Mouse (Mus musculus) heart, embryonic 12.5 days (tissue): ENCODE data around the gene Krt20. TPM values are rescaled to one million over a fixed set of nuclear protein-coding genes. Genes with fewer than 3 reads are reported as not detected.

Source experiments
- ATAC-seq: fragments of 200-750 bp; cut with Nextera tagmentation; 2 replicates; pipeline ENCODE4 v1.8.0; 2017; ENCODE audit warnings: moderate TSS enrichment, moderate library complexity; ENCODE audit not compliant: insufficient number of reproducible peaks, low FRiP score
- H3K27ac ChIP-seq: fragments of 300-500 bp; sonication (generic); 2 replicates; pipeline ENCODE4 v1.5.1; 2016; ENCODE audit warnings: mild to moderate bottlenecking, moderate library complexity; ENCODE audit not compliant: poor library complexity, severe bottlenecking
- H3K27me3 ChIP-seq: fragments of 300-500 bp; sonication (generic); replicated peaks from 2 replicates; pipeline ENCODE4 v1.6.1; 2016; ENCODE audit warnings: mild to moderate bottlenecking, moderate library complexity
- H3K36me3 ChIP-seq: fragments of 300-500 bp; sonication (generic); 2 replicates; pipeline ENCODE4 v1.6.1; 2016; ENCODE audit warnings: mild to moderate bottlenecking, moderate library complexity
- H3K4me1 ChIP-seq: fragments of 300-500 bp; sonication (generic); replicated peaks from 2 replicates; pipeline ENCODE4 v1.6.1; 2016; ENCODE audit warnings: mild to moderate bottlenecking
- H3K4me2 ChIP-seq: fragments of 300-500 bp; sonication (generic); 2 replicates; pipeline ENCODE4 v1.6.1; 2016; ENCODE audit warnings: mild to moderate bottlenecking, moderate library complexity
- H3K4me3 ChIP-seq: fragments of 300-500 bp; sonication (generic); 2 replicates; pipeline ENCODE4 v1.5.1; 2016; ENCODE audit warnings: mild to moderate bottlenecking
- H3K9ac ChIP-seq: fragments of 300-500 bp; sonication (generic); 2 replicates; pipeline ENCODE4 v1.6.1; 2016; ENCODE audit warnings: mild to moderate bottlenecking, moderate library complexity
- H3K9me3 ChIP-seq: fragments of 300-500 bp; sonication (generic); replicated peaks from 2 replicates; pipeline ENCODE4 v1.6.1; 2016; ENCODE audit warnings: mild to moderate bottlenecking, moderate library complexity
- WGBS: fragments of 180-500 bp; shearing (Covaris S2); methylation state at CpG from one replicate; pipeline ENCODE4 v1.1.7; 2016; 5-methylcytosine and 5-hydroxymethylcytosine counted together
- polyA plus RNA-seq: library from polyadenylated mRNA; unstranded; fragments of >200 nt; fragmentation: Nextera tagmentation; extraction: Ambion mirVana; gene quantifications from 2 replicates; pipeline ENCODE4 v1.2.1, GENCODE M21; 2016

Krt20 gene
- polyA plus RNA-seq, 1 experiment from 2014 or later = 4.1 TPM

GRCm38 (mm10) chr11:99413247-99413646 is 24.7 kb downstream of the Krt20 start:
- Histone ChIP-seq H3K27ac (no peak overlapping the region), H3K4me1 (no peaks in the 10 kb centered on the region), H3K4me2 (no peak overlapping the region), H3K9ac (no peak overlapping the region), H3K9me3 (no peaks in the 10 kb centered on the region), H3K36me3 (no peaks in the 10 kb centered on the region), H3K27me3 (peaks cover 10% of the 10 kb centered on the region; the same call in 1 of the 2 replicates), H3K4me3 (no peak overlapping the region)
- no peak for ATAC-seq
- WGBS = 20% methylated on average over 6 of the region's 6 CpGs

- H3K27me3 ChIP-seq = peaks cover 9% of the 10 kb centered on the region; the same call in 1 of the 2 replicates
- 70% methylated on average over 10 of the region's 10 CpGs for WGBS
- H3K4me1 ChIP-seq = no peaks in the 10 kb centered on the region
- H3K4me3 ChIP-seq = no peak overlapping the region
- no peak overlapping the region for H3K9ac ChIP-seq
- no peak for ATAC-seq
- no peaks in the 10 kb centered on the region for H3K36me3 ChIP-seq
- no peak overlapping the region for H3K27ac ChIP-seq
- no peak overlapping the region for H3K4me2 ChIP-seq
- no peaks in the 10 kb centered on the region for H3K9me3 ChIP-seq
Measured at GRCm38 (mm10) chr11:99406186-99406585, 31.8 kb downstream of the Krt20 start.

DNA sequence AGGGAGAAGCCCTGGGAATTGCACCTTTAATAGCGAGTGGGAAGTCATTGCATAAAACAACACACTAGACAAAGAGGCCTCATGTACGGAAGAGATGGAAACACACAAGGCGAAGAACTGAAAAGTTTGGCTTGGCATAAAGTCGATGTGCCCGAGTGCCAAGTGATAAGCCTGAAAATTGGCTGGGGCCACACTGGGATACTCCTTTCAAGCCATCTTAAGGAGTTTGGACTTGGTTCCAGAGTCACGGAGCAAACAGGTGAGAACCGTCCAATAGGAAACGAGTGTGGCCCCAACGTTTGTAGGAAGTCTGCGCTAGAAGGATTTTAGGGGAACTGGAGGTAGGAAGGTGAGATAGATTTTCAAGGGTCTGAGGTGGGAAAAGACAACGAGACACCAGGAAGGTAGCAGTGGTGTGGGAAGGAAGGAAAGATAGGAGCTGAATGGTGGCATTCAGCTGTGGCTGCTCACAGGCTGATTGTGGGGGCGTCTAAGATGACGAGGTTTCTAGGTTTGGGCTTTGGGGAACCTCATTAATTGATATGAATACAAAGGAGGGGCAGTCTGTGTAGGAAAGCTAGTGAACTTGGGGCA is 37.9 kb downstream of the Krt20 start:
- H3K9ac ChIP-seq = no peak overlapping the region
- peaks cover 21% of the 10 kb centered on the region for H3K27me3 ChIP-seq
- H3K4me3 ChIP-seq = no peak overlapping the region
- H3K4me1 ChIP-seq = no peaks in the 10 kb centered on the region
- no peak overlapping the region for H3K27ac ChIP-seq
- ATAC-seq = no peak
- H3K4me2 ChIP-seq = no peak overlapping the region
- H3K36me3 ChIP-seq = no peaks in the 10 kb centered on the region
- WGBS = 73% methylated on average over 13 of the region's 13 CpGs
- H3K9me3 ChIP-seq = no peaks in the 10 kb centered on the region

GRCm38 (mm10) chr11:99398832-99399231 is 39.1 kb downstream of the Krt20 start:
- Histone ChIP-seq H3K27me3 (peaks cover 19% of the 10 kb centered on the region), H3K4me1 (no peaks in the 10 kb centered on the region), H3K4me3 (no peak overlapping the region), H3K9me3 (no peaks in the 10 kb centered on the region), H3K27ac (no peak overlapping the region), H3K4me2 (no peak overlapping the region), H3K36me3 (no peaks in the 10 kb centered on the region), H3K9ac (no peak overlapping the region)
- no peak for ATAC-seq
- 62% methylated on average over 8 of the region's 8 CpGs for WGBS

GRCm38 (mm10) chr11:99398084-99398483 is 39.9 kb downstream of the Krt20 start:
- Histone ChIP-seq H3K27ac (no peak overlapping the region), H3K27me3 (peaks cover 19% of the 10 kb centered on the region)
- WGBS = 67% methylated on average over 3 of the region's 3 CpGs

DNA sequence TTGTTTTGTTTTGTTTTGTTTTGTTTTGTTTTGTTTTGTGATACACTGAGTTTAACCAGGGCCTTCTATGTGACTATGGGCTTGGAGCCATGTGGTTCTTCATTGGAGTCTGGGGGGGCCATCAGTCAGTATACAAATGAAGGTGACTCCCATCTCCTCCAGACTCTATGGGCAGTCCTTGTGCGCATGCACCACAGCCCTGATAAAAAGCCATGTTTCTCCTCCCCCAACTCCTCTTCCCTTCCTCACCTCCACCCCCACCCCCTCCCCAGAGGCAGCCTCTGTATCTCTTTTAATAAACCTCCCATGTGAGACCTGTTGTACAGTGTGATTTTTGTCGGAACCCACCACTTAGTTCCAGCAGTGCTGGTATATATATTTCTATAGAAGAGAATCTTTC is 41.3 kb downstream of the Krt20 start:
- Histone ChIP-seq H3K27ac (no peak overlapping the region), H3K27me3 (peaks cover 16% of the 10 kb centered on the region), H3K9ac (no peak overlapping the region), H3K4me3 (no peak overlapping the region), H3K36me3 (no peaks in the 10 kb centered on the region), H3K9me3 (no peaks in the 10 kb centered on the region), H3K4me1 (no peaks in the 10 kb centered on the region), H3K4me2 (no peak overlapping the region)
- ATAC-seq = no peak
- WGBS = 77% methylated on average over 2 of the region's 2 CpGs

More at GRCm38 (mm10) chr11:99398084-99398483, 39.9 kb downstream of the Krt20 start:
- ATAC-seq = no peak
- no peak overlapping the region for H3K4me2 ChIP-seq
- no peak overlapping the region for H3K4me3 ChIP-seq
- no peaks in the 10 kb centered on the region for H3K4me1 ChIP-seq
- H3K36me3 ChIP-seq = no peaks in the 10 kb centered on the region
- H3K9ac ChIP-seq = no peak overlapping the region
- no peaks in the 10 kb centered on the region for H3K9me3 ChIP-seq

DNA sequence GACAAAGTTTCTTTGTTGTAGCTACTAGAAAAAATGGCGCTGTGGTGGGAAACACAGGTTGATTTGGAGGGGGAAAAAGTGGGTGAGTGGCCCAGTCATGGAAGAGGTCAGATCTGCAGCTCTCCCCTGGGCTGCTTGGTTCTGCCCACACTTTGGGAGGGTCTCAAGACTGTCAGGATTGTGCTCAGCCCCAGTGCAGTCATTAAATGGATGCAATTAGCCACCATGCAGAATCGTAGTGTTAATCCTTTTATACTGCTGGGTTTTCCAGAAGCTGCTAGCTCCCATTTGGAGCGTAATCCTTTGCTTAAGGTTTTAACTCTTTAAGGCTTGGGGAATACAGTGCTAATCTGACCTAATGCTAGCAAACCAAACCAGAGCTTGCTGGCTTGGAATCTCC is 41.9 kb downstream of the Krt20 start:
- H3K4me1 ChIP-seq = no peaks in the 10 kb centered on the region
- H3K27ac ChIP-seq = no peak overlapping the region
- no peak overlapping the region for H3K9ac ChIP-seq
- H3K36me3 ChIP-seq = no peaks in the 10 kb centered on the region
- no peaks in the 10 kb centered on the region for H3K9me3 ChIP-seq
- 48% methylated on average over 3 of the region's 3 CpGs for WGBS
- H3K4me2 ChIP-seq = no peak overlapping the region
- no peak overlapping the region for H3K4me3 ChIP-seq
- no peak for ATAC-seq
- H3K27me3 ChIP-seq = peaks cover 13% of the 10 kb centered on the region

- H3K27me3 ChIP-seq = no peaks in the 10 kb centered on the region
- H3K36me3 ChIP-seq = 0 out of 2 replicates have a peak, but pooled peaks cover 2% of the 10 kb centered on the region
- H3K9me3 ChIP-seq = no peaks in the 10 kb centered on the region
- no peak for ATAC-seq
- no peak overlapping the region for H3K4me2 ChIP-seq
- no peak overlapping the region for H3K27ac ChIP-seq
- no peak overlapping the region for H3K9ac ChIP-seq
- no peaks in the 10 kb centered on the region for H3K4me1 ChIP-seq
- 78% methylated on average over 10 of the region's 10 CpGs for WGBS
- no peak overlapping the region for H3K4me3 ChIP-seq
Measured at GRCm38 (mm10) chr11:99392492-99392891, 45.5 kb downstream of the Krt20 start.

DNA sequence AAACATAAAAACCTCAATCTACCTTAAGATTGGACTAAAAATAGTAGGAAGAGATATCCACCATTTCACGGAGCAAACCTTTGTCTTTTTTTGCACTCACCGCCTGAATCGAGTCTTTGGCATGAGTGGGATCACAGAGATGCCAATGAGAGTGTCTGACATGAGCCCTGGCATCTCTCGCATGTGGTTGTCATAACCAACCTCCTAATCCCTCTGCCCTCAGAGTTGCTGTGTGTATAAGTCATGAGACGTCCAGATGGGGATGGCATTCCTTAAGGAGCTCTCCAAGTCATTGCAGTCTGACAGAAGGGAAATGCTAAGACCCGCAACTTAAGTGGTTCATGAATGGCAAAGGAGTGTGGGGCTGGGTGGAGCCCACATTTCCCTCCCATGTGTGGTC is 46.6 kb downstream of the Krt20 start:
- H3K4me2 ChIP-seq = no peak overlapping the region
- WGBS = 73% methylated on average over 6 of the region's 6 CpGs
- H3K9me3 ChIP-seq = no peaks in the 10 kb centered on the region

GRCm38 (mm10) chr11:99390866-99391265 is 47.1 kb downstream of the Krt20 start:
- no peak overlapping the region for H3K4me3 ChIP-seq
- 0 out of 2 replicates have a peak, but pooled peaks cover 5% of the 10 kb centered on the region for H3K4me1 ChIP-seq

More for the DNA sequence above, 46.6 kb downstream of the Krt20 start:
- 0 out of 2 replicates have a peak, but pooled peaks cover 2% of the 10 kb centered on the region for H3K36me3 ChIP-seq
- H3K27me3 ChIP-seq = no peaks in the 10 kb centered on the region
- H3K4me3 ChIP-seq = no peak overlapping the region
- 0 out of 2 replicates have a peak, but pooled peaks cover 5% of the 10 kb centered on the region for H3K4me1 ChIP-seq
- no peak for ATAC-seq
- no peak overlapping the region for H3K9ac ChIP-seq
- H3K27ac ChIP-seq = no peak overlapping the region

DNA sequence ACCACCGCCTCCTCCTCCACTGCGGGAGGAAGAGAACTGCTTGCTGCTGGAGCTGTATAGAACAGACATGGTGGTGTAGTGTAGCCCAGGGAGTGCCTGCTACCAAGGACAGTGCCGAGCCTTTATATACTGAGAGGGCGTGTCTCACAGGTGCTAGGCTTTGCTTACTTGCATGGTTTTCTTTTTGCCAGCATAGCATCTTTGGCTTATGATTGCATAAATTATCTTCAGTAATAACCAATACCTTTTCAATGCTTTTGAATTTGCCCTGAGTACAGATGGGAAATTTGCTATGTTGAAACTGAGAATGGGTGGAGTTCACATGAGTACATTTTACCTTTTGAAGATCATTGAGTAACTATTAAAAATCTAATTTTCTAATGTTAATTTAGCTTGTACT is 48.7 kb downstream of the Krt20 start, which contains the start of gene Krt10:
Gene Krt10, minus strand, starts transcription at position 101 of the 400 bp plus-strand sequence.
- no peaks in the 10 kb centered on the region for H3K9me3 ChIP-seq
- H3K4me2 ChIP-seq = no peak within 1 kb of the TSS
- H3K27ac ChIP-seq = no peak within 1 kb of the TSS
- ATAC-seq = no peak
- 0 out of 2 replicates have a peak, but pooled peaks cover 5% of the 10 kb centered on the region for H3K4me1 ChIP-seq
- WGBS = 80% methylated on average over 4 of the region's 4 CpGs
- H3K9ac ChIP-seq = no peak within 1 kb of the TSS
- H3K36me3 ChIP-seq = 0 out of 2 replicates have a peak, but pooled peaks cover 2% of the 10 kb centered on the region
- H3K27me3 ChIP-seq = peaks cover 4% of the 10 kb centered on the region; the same call in 1 of the 2 replicates
- no peak within 1 kb of the TSS for H3K4me3 ChIP-seq

More at GRCm38 (mm10) chr11:99390866-99391265, 47.1 kb downstream of the Krt20 start:
- 67% methylated on average over 7 of the region's 7 CpGs for WGBS
- ATAC-seq = no peak
- H3K27ac ChIP-seq = no peak overlapping the region
- H3K4me2 ChIP-seq = no peak overlapping the region
- H3K9me3 ChIP-seq = no peaks in the 10 kb centered on the region
- no peaks in the 10 kb centered on the region for H3K27me3 ChIP-seq
- H3K9ac ChIP-seq = no peak overlapping the region
- H3K36me3 ChIP-seq = 0 out of 2 replicates have a peak, but pooled peaks cover 2% of the 10 kb centered on the region
